Mouse (Mus musculus): ENCODE data around the gene Tbc1d1. TPM values are rescaled to one million over a fixed set of nuclear protein-coding genes. Genes with fewer than 3 reads are reported as not detected.

Gene Tbc1d1
- polyA plus RNA-seq, 1 experiment from 2014 or later = 21.1 TPM

DNA sequence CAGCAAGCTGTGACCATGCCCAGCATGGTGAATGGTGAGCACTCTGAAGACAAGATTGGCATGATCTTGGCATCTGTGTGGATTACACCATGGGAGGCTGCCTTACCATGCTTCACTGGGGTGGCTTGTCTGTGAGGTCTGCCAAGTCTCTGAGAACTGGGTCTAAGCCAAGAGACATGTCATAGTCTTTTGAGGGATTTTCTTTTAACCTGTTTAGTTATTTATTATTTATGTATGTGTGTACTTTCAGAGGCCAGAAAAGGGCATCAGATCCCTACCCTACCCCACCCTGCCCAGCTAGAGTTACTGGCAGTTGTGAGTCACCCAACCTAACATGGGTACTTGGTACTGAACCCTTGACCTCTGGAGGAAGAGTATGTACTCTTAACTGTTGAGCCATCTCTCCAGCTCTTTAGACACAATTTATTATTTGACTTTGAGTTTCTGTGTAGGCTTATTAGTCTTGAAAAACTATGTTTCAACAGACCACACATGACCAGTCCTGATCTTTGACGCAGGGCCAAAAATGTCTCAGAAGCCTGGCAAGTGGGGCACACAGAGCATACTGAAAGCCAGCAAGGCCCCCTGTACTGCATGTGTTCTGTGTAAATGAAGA is 40.3 kb downstream of the Tbc1d1 start:
- H3K4me2 ChIP-seq (replicated peaks) = no peak overlapping the region
- H3K4me1 ChIP-seq = no peaks in the 10 kb centered on the region
- WGBS = 91% methylated on average over 1 of the region's 1 CpGs
- no peak overlapping the region for H3K9ac ChIP-seq (replicated peaks)
- ATAC-seq (ENCODE audit: low FRiP score, low read depth) = no peak
- H3K9me3 ChIP-seq = no peaks in the 10 kb centered on the region
- H3K4me3 ChIP-seq = no peak overlapping the region
- H3K27me3 ChIP-seq = no peaks in the 10 kb centered on the region
- no peak overlapping the region for H3K27ac ChIP-seq (replicated peaks)
- no peaks in the 10 kb centered on the region for H3K36me3 ChIP-seq

DNA sequence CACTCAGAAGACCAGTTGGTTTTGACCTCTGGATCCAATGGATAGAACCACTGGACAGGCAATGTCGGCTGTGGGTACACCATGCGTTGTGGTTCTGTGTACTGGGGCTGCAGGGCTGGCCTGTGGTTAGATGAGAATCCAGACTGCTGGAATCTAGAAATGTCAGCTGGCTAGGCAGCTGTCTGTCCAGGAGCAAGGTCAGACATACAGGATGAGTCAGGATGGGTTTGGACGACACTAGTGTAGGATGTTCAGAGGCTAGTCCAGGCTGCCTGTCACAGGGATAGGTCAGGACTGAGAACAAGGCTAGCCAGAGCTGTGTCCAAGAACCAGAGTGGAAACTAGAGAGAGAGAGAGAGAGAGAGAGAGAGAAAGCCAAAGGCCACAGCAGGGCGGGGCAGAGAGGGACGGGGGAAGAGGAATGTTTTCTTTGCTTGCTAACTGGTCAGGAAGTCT is 40.8 kb downstream of the Tbc1d1 start:
- Histone ChIP-seq H3K9ac (replicated peaks) (no peak overlapping the region), H3K4me2 (replicated peaks) (no peak overlapping the region), H3K27ac (replicated peaks) (no peak overlapping the region), H3K36me3 (no peaks in the 10 kb centered on the region), H3K4me1 (no peaks in the 10 kb centered on the region), H3K27me3 (no peaks in the 10 kb centered on the region), H3K9me3 (no peaks in the 10 kb centered on the region), H3K4me3 (no peak overlapping the region)
- WGBS = 79% methylated on average over 5 of the region's 5 CpGs
- no peak for ATAC-seq (ENCODE audit: low FRiP score, low read depth)

DNA sequence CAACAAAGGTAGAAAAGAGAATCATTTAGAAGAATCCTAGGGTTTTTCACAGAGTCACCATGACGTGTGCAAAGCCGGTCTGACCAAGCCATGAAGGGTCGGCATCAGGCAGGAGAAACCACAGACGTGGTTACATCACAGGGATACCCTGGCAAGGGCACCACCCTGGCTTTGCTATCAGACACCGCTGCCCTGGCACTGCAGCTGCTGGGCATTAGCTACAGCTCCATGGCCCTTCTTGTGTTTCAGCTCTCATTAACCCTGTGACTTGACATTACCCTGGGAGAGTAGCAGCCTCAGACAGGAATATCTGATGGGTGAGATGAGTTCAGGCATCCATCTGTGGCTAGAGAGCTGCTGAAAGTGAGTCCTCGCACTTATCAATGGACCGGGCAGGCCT is 42.5 kb downstream of the Tbc1d1 start:
- Histone ChIP-seq H3K4me3 (no peak overlapping the region), H3K4me1 (no peaks in the 10 kb centered on the region), H3K9ac (replicated peaks) (no peak overlapping the region), H3K27me3 (no peaks in the 10 kb centered on the region), H3K9me3 (no peaks in the 10 kb centered on the region), H3K36me3 (no peaks in the 10 kb centered on the region), H3K4me2 (replicated peaks) (no peak overlapping the region), H3K27ac (replicated peaks) (no peak overlapping the region)
- WGBS = 96% methylated on average over 7 of the region's 7 CpGs
- no peak for ATAC-seq (ENCODE audit: low FRiP score, low read depth)

DNA sequence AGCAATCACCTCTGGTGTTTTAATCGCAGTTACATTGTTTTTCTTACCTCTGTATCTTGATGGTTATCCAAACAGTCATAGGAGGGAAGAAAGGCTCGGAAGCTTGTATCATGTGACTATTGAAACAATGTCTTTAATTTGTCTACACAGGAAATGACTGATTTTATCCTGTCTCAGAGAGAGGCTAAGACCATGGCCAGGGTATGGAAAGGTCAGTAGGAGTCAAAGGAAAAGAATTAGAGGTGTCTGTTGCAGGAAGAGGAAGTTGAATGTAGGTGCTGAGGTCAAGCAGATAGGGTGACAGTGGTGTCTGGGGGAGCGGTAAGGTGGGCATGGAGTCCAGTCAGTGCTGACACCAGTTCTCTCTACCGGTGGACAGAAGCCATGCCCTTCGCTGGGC is 45.0 kb downstream of the Tbc1d1 start:
- ATAC-seq (ENCODE audit: low FRiP score, low read depth) = no peak
- no peaks in the 10 kb centered on the region for H3K36me3 ChIP-seq
- no peak overlapping the region for H3K4me2 ChIP-seq (replicated peaks)
- H3K9me3 ChIP-seq = no peaks in the 10 kb centered on the region
- no peak overlapping the region for H3K4me3 ChIP-seq
- WGBS = 83% methylated on average over 5 of the region's 5 CpGs
- H3K9ac ChIP-seq (replicated peaks) = no peak overlapping the region
- no peak overlapping the region for H3K27ac ChIP-seq (replicated peaks)
- no peaks in the 10 kb centered on the region for H3K27me3 ChIP-seq
- H3K4me1 ChIP-seq = no peaks in the 10 kb centered on the region

DNA sequence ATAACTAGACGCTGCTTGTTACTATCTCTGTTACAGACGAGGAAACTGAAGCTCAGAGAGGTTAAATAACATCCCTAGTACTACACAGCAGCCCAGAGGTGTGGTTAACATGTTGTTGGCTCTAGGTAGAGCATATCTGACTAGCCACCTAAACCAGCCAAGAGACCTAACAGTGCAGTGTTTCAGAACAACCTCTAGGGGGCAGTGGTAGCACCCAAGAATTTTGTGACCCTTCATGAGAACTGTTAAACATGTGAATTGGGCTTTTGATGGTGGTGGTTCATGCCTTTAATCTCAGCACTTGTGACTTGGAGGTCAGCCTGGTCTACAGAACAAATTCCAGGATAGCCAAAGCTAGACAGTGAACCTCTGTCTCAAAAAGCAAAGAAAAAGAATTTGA is 46.2 kb downstream of the Tbc1d1 start:
- no peak overlapping the region for H3K27ac ChIP-seq (replicated peaks)
- WGBS = 25% methylated on average over 2 of the region's 2 CpGs
- no peaks in the 10 kb centered on the region for H3K27me3 ChIP-seq
- H3K9me3 ChIP-seq = no peaks in the 10 kb centered on the region
- H3K36me3 ChIP-seq = no peaks in the 10 kb centered on the region
- H3K4me3 ChIP-seq = no peak overlapping the region
- H3K4me1 ChIP-seq = no peaks in the 10 kb centered on the region; the same call in 1 of the 2 replicates
- ATAC-seq (ENCODE audit: low FRiP score, low read depth) = no peak
- no peak overlapping the region for H3K9ac ChIP-seq (replicated peaks)
- H3K4me2 ChIP-seq (replicated peaks) = no peak overlapping the region

DNA sequence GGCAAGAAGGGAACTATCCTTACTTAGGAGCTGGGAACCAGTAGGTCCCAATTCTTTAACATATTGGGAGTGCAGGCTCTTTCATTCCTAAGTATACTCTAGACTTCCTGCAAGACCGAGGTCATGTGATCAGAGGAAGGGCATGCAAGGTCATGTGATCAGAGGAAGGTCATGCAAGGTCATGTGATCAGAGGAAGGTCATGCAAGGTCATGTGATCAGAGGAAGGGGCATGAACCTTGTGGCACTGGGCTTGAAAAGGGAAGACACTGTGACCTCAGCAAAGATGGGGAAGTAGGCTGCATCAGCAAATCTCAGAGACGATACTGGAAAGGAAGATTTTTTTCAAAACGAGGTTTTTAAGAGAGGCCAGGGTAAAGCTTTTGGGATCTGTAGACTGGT is 49.5 kb downstream of the Tbc1d1 start:
- no peak overlapping the region for H3K4me2 ChIP-seq (replicated peaks)
- H3K27ac ChIP-seq (replicated peaks) = no peak overlapping the region
- no peak overlapping the region for H3K4me3 ChIP-seq
- H3K9ac ChIP-seq (replicated peaks) = no peak overlapping the region
- H3K9me3 ChIP-seq = no peaks in the 10 kb centered on the region
- no peaks in the 10 kb centered on the region for H3K27me3 ChIP-seq
- no peak for ATAC-seq (ENCODE audit: low FRiP score, low read depth)
- no peaks in the 10 kb centered on the region for H3K36me3 ChIP-seq
- H3K4me1 ChIP-seq = no peaks in the 10 kb centered on the region; the same call in 1 of the 2 replicates
- 87% methylated on average over 3 of the region's 3 CpGs for WGBS

DNA sequence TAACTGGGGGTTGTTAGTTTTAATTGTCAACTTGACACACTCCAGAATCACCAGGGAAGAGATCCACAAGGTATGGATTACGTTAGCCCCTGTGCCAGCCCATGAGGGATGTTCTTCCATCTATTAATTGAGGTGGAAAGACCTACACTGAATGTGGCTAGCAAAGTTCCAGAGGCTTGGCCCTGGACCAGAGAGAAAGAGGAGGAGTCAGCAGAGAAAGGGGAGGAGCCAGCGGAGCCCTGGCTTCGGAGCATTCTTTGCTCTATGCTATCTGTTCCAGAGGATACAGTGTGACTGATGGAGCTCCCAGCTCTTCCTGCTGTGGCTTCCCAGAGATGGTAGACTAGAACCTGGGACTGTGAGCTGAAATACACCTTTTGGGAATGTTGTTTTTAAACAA is 50.3 kb downstream of the Tbc1d1 start:
- no peak overlapping the region for H3K4me2 ChIP-seq (replicated peaks)
- H3K27me3 ChIP-seq = no peaks in the 10 kb centered on the region
- ATAC-seq (ENCODE audit: low FRiP score, low read depth) = no peak
- WGBS = 82% methylated on average over 3 of the region's 3 CpGs
- H3K27ac ChIP-seq (replicated peaks) = no peak overlapping the region
- no peak overlapping the region for H3K4me3 ChIP-seq
- no peaks in the 10 kb centered on the region for H3K36me3 ChIP-seq
- no peaks in the 10 kb centered on the region; the same call in 1 of the 2 replicates for H3K4me1 ChIP-seq
- no peaks in the 10 kb centered on the region for H3K9me3 ChIP-seq
- no peak overlapping the region for H3K9ac ChIP-seq (replicated peaks)

DNA sequence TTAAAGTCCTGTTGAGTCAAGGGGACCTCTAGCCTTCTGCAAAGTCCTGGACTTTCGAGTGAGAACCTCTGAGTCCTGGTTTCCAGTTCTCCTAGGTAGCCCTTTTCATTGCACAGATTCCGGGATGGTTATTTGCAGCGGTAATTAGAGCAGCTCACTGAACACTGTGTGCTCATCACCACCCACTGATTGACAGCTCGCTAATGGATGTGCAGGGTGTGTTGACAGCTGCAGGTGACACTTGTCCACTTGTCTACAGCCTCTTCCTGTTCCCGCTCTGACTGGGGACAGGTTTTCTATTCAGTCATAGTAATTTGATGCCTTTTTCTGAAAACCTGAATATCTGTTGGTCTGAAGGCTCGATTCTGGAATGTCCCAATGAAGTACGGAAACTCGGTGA is 50.8 kb downstream of the Tbc1d1 start:
- ATAC-seq (ENCODE audit: low FRiP score, low read depth) = no peak

DNA sequence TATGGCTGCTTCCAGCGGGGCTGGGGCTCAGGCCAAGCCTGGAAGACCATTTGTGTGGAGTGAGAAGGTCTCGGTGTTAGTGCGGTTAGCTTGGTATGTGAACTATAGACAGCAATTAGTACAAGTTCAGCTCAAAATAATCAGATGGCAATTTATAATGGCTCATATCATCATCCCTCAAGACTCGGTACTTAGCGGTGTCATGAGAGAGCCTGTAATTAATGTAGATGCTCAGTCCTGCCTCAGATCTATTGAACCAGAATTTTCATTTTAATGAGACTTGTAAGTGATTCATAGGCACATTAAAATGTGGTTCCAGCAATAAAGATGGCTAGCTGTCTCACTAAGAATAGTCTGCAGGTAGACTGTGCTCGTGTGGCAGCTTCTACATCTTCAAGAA is 51.7 kb downstream of the Tbc1d1 start:
- ATAC-seq (ENCODE audit: low FRiP score, low read depth) = no peak
- Histone ChIP-seq H3K27ac (replicated peaks) (no peak overlapping the region), H3K4me3 (no peak overlapping the region), H3K27me3 (no peaks in the 10 kb centered on the region), H3K4me1 (no peaks in the 10 kb centered on the region; the same call in 1 of the 2 replicates), H3K9me3 (no peaks in the 10 kb centered on the region), H3K9ac (replicated peaks) (no peak overlapping the region), H3K36me3 (no peaks in the 10 kb centered on the region), H3K4me2 (replicated peaks) (no peak overlapping the region)
- WGBS = 91% methylated on average over 6 of the region's 6 CpGs

More for the DNA sequence above, 50.8 kb downstream of the Tbc1d1 start:
- no peak overlapping the region for H3K4me2 ChIP-seq (replicated peaks)
- H3K4me3 ChIP-seq = no peak overlapping the region
- no peak overlapping the region for H3K27ac ChIP-seq (replicated peaks)
- H3K9me3 ChIP-seq = no peaks in the 10 kb centered on the region
- H3K27me3 ChIP-seq = no peaks in the 10 kb centered on the region
- H3K9ac ChIP-seq (replicated peaks) = no peak overlapping the region
- no peaks in the 10 kb centered on the region for H3K36me3 ChIP-seq
- H3K4me1 ChIP-seq = no peaks in the 10 kb centered on the region; the same call in 1 of the 2 replicates
- 88% methylated on average over 8 of the region's 8 CpGs for WGBS

DNA sequence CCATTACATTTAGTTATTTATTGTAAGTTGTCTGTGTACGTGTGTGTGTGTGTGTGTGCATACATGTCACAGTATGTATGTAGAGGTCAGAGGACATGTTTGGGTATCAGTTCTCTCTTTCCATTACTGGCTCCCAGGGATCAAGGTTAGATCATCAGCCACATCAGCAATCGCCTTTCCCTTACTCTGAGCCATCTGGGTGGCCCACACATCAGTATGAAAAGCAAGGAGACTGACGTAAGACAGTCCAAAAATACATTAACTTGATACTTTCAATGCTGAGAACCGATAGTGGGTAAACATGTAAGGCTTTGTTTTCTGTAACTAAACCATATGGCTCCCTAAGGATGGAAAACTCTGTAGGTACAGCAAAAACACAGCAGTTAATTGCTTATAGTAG is 54.7 kb downstream of the Tbc1d1 start:
- H3K4me2 ChIP-seq (replicated peaks) = no peak overlapping the region
- H3K27me3 ChIP-seq = no peaks in the 10 kb centered on the region
- no peak for ATAC-seq (ENCODE audit: low FRiP score, low read depth)
- no peak overlapping the region for H3K4me3 ChIP-seq
- no peak overlapping the region for H3K27ac ChIP-seq (replicated peaks)
- H3K36me3 ChIP-seq = no peaks in the 10 kb centered on the region
- 83% methylated on average over 4 of the region's 4 CpGs for WGBS
- no peaks in the 10 kb centered on the region for H3K9me3 ChIP-seq
- no peak overlapping the region for H3K9ac ChIP-seq (replicated peaks)
- H3K4me1 ChIP-seq = no peaks in the 10 kb centered on the region; the same call in 1 of the 2 replicates

DNA sequence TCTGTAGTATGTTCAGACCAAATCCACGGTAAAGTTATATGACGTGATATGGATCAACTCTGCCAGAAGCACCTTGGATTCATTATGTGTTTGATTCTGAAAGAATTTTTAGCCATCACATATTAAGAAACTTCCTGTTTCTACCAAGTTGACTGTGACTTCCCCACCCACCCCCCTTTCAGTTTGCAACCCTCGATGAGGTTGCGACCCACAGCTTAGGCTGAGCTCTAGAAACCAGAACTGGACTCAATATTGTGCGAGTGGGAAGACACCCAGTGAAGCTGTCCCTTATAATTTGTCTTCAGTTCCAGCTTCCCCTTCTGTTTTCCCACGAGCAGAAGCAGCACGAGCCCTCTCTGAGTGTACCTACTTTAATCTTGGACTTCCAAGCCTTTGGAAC is 55.2 kb downstream of the Tbc1d1 start:
- Histone ChIP-seq H3K36me3 (no peaks in the 10 kb centered on the region), H3K27ac (replicated peaks) (no peak overlapping the region), H3K4me1 (no peaks in the 10 kb centered on the region; the same call in 1 of the 2 replicates), H3K27me3 (no peaks in the 10 kb centered on the region), H3K9me3 (no peaks in the 10 kb centered on the region), H3K4me2 (replicated peaks) (no peak overlapping the region), H3K4me3 (no peak overlapping the region), H3K9ac (replicated peaks) (no peak overlapping the region)
- 84% methylated on average over 7 of the region's 7 CpGs for WGBS
- ATAC-seq (ENCODE audit: low FRiP score, low read depth) = no peak

DNA sequence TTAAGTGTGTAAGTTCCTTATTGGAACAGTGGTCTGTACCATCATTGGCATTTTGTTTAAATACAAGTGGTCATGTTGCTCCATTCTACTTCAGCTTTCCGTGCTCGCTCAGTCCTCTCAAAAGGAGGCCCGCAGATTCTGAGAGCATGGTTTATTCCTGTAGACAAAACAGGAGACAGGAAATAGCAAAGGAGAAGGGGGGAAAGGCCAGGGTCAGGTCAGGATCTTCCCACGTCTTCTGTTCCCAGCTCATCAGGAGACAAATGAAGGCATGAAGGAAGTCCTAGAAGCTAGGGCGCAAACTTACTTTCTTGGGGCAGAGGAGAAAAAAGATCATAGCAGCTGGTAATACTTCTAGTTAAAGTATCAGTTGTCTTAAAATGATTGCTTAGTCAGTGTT is 56.1 kb downstream of the Tbc1d1 start:
- H3K4me2 ChIP-seq (replicated peaks) = no peak overlapping the region
- no peaks in the 10 kb centered on the region for H3K27me3 ChIP-seq
- H3K4me3 ChIP-seq = no peak overlapping the region
- H3K4me1 ChIP-seq = no peaks in the 10 kb centered on the region
- no peak overlapping the region for H3K27ac ChIP-seq (replicated peaks)
- H3K9ac ChIP-seq (replicated peaks) = no peak overlapping the region
- no peaks in the 10 kb centered on the region for H3K9me3 ChIP-seq
- ATAC-seq (ENCODE audit: low FRiP score, low read depth) = no peak
- H3K36me3 ChIP-seq = no peaks in the 10 kb centered on the region
- WGBS = 64% methylated on average over 5 of the region's 5 CpGs

DNA sequence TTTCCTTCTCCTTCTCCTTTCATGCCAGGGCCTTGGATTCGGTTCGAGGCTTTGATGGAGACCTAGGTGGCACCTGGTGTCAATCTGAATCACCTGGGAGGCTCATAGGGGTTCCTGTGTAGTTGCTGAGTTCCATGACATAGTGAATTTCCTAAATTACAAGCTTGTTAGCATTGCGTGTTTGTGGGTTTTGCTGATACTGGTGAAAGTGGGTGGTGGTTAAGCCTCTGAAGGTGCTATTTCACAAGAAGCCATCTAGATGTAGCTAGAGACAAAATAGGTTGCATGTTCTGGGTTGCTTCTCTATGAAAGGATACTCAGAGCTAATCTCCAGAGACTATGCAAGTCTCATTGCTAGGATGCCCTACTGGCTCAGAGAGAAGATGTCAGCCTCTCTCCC is 56.5 kb downstream of the Tbc1d1 start:
- H3K27ac ChIP-seq (replicated peaks) = no peak overlapping the region
- H3K4me3 ChIP-seq = no peak overlapping the region
- no peaks in the 10 kb centered on the region for H3K36me3 ChIP-seq
- H3K9ac ChIP-seq (replicated peaks) = no peak overlapping the region
- H3K9me3 ChIP-seq = no peaks in the 10 kb centered on the region
- no peaks in the 10 kb centered on the region for H3K27me3 ChIP-seq
- H3K4me1 ChIP-seq = no peaks in the 10 kb centered on the region
- no peak for ATAC-seq (ENCODE audit: low FRiP score, low read depth)
- no peak overlapping the region for H3K4me2 ChIP-seq (replicated peaks)
- 81% methylated on average over 3 of the region's 3 CpGs for WGBS

Measured in midbrain, embryonic 12.5 days (tissue).